26 mouse cellular contexts compared by ENCODE assay signal in genomic region chr13:58261674-58262073, GRCm38 (mm10). TPM values are rescaled to one million over a fixed set of nuclear protein-coding genes. Genes with fewer than 3 reads are reported as not detected.
A peak's percentile ranks its signal among the peaks of the same experiment; 100 is the strongest.
DNase-seq lines count a peak whose midpoint lies in the region; ATAC-seq lines count a peak whose summit lies in the region.
"Had no signal": no experiment of that assay in that cellular context is flagged by ENCODE, and none has a peak within 500 bp of the region (broad histone marks: within the 10 kb centered on the region; RNA-seq: fewer than 3 reads in every experiment).

No protein-coding gene starts in this region.

- H3K36me3 ChIP-seq in heart, embryonic 11.5 days (ENCODE audit: control insufficient read depth, insufficient read depth, low read length): 0 out of 2 replicates have a peak, but pooled peaks cover 3% of the 10 kb centered on the region
- peaks cover 7% of the 10 kb centered on the region for H3K36me3 ChIP-seq in heart, embryonic 16.5 days (ENCODE audit: control insufficient read depth, insufficient read depth)

- peak; percentile 7 for DNase-seq in adrenal gland, adult 2 months
- no peak for DNase-seq in adrenal gland, postnatal 4 days (ENCODE audit: low spot score in 2 of 2)
- DNase-seq in heart, adult 8-10 months (ENCODE audit: low spot score): no peak
- DNase-seq in heart, adult 18-20 months: no peak
- DNase-seq in testis, postnatal 14 days (ENCODE audit: low spot score): peak; percentile 2
- DNase-seq: adrenal gland, postnatal 10 days; cerebellum, adult 11-12 months; cerebellum, adult 8-10 months; cerebellum, postnatal 10 days; cerebellum, postnatal 36 days; gastrocnemius, postnatal 10 days; gastrocnemius, postnatal 36 days; heart, postnatal 4 days; kidney, adult 18-20 months; kidney, adult 9 months had no signal

- 76% methylated on average over 4 of the region's 4 CpGs for WGBS in heart, embryonic 11.5 days (ENCODE audit: insufficient replicate concordance)
- WGBS in heart, embryonic 16.5 days: 62% methylated on average over 4 of the region's 4 CpGs

- ATAC-seq in heart, embryonic 11.5 days (replicated peaks; ENCODE audit: insufficient number of reproducible peaks, low FRiP score, low TSS enrichment): no peak
- ATAC-seq in heart, embryonic 16.5 days (replicated peaks; ENCODE audit: extremely low read depth, insufficient read depth, low FRiP score): no peak
- ATAC-seq: CD4-positive, CD25-positive, alpha-beta regulatory T cell, adult 4 months; forebrain, embryonic 13.5 days; forebrain, embryonic 16.5 days; hindbrain, postnatal 0 days; inflammation-experienced regulatory T-cells, adult 6 months; intestine, embryonic 16.5 days had no signal

- H3K9ac ChIP-seq in heart, embryonic 11.5 days (ENCODE audit: low read depth, low read length): no peak overlapping the region
- peak overlapping the region; percentile 9; the same call in 1 of the 2 replicates for H3K9ac ChIP-seq in heart, embryonic 16.5 days (ENCODE audit: low read length)
- H3K9ac ChIP-seq: forebrain, embryonic 13.5 days; heart, embryonic 15.5 days; hindbrain, embryonic 14.5 days had no signal

- H3K9me3 ChIP-seq in heart, embryonic 11.5 days (replicated peaks; ENCODE audit: control insufficient read depth, low read length): no peaks in the 10 kb centered on the region
- no peaks in the 10 kb centered on the region for H3K9me3 ChIP-seq in heart, embryonic 16.5 days (replicated peaks; ENCODE audit: control insufficient read depth, low read length)
- H3K9me3 ChIP-seq: forebrain, embryonic 10.5 days; forebrain, embryonic 13.5 days; heart, embryonic 15.5 days had no signal

- peak overlapping the region; percentile 1; the same call in 1 of the 2 replicates for H3K27ac ChIP-seq in heart, embryonic 11.5 days (ENCODE audit: low read depth, low read length)
- H3K27ac ChIP-seq in heart, embryonic 16.5 days (ENCODE audit: low read length): no peak overlapping the region
- H3K27ac ChIP-seq: forebrain, embryonic 10.5 days; forebrain, embryonic 13.5 days; heart, embryonic 15.5 days; hindbrain, embryonic 14.5 days; hindbrain, postnatal 0 days had no signal

- H3K4me3 ChIP-seq in heart, embryonic 11.5 days (ENCODE audit: low read depth, low read length): no peak overlapping the region
- H3K4me3 ChIP-seq in heart, embryonic 16.5 days (ENCODE audit: low read length): no peak overlapping the region
- H3K4me3 ChIP-seq: forebrain, embryonic 10.5 days; forebrain, embryonic 13.5 days; heart, embryonic 15.5 days had no signal

- H3K4me1 ChIP-seq in heart, embryonic 11.5 days (ENCODE audit: control insufficient read depth, insufficient read depth, low read length): no peaks in the 10 kb centered on the region
- H3K4me1 ChIP-seq in heart, embryonic 16.5 days (ENCODE audit: control insufficient read depth, insufficient read depth, low read length): no peaks in the 10 kb centered on the region
- H3K4me1 ChIP-seq: forebrain, embryonic 10.5 days; forebrain, embryonic 13.5 days; heart, embryonic 15.5 days had no signal

- H3K4me2 ChIP-seq in heart, embryonic 11.5 days: no peak overlapping the region
- no peak overlapping the region for H3K4me2 ChIP-seq in heart, embryonic 16.5 days (ENCODE audit: low read depth, low read length)
- H3K4me2 ChIP-seq: forebrain, embryonic 13.5 days; heart, embryonic 15.5 days; hindbrain, embryonic 14.5 days had no signal

- no peaks in the 10 kb centered on the region for H3K27me3 ChIP-seq in heart, embryonic 11.5 days (ENCODE audit: control insufficient read depth, insufficient read depth, low read length)
- H3K27me3 ChIP-seq in heart, embryonic 16.5 days (ENCODE audit: control insufficient read depth, insufficient read depth, low read length): no peaks in the 10 kb centered on the region
- H3K27me3 ChIP-seq: forebrain, embryonic 13.5 days; heart, embryonic 15.5 days had no signal

RNA-seq across cellular contexts. Expression of gene Gkap1, which starts 13.8 kb away (rescaled TPM):
- total RNA-seq in adrenal gland, adult 2 months (2021): 10 to 100 TPM; 48.1 to 53.5 TPM
- 12.1 and 20.3 TPM in 2 replicates for polyA plus RNA-seq in adrenal gland, adult 2 months (2012; rRNA removed)
- 10 to 100 TPM; 47.2 to 49.7 TPM for total RNA-seq in adrenal gland, postnatal 4 days (2021)
- 22.7 TPM in 2 replicates for polyA plus RNA-seq in heart, embryonic 11.5 days (2014; fragmentation: Nextera tagmentation; extraction: Ambion mirVana)
- total RNA-seq in heart, adult 8-10 months (2022): 10 to 100 TPM; 18.4 to 28.5 (median 22.0) TPM
- polyA plus RNA-seq in heart, embryonic 16.5 days (2015; fragmentation: Nextera tagmentation; extraction: Ambion mirVana): 17.0 and 18.9 TPM in 2 replicates
- total RNA-seq in heart, adult 18-20 months (2021): 10 to 100 TPM; 22.9 to 28.5 TPM

RNA-seq across cellular contexts. Expression of gene Ubqln1, which starts 46.2 kb away (rescaled TPM):
- total RNA-seq in adrenal gland, adult 2 months (2021): 100 to 1,000 TPM; 112 to 159 TPM
- polyA plus RNA-seq in adrenal gland, adult 2 months (2012; rRNA removed): 164 and 166 TPM in 2 replicates
- 10 to 100 TPM; 91.1 to 93.4 TPM for total RNA-seq in adrenal gland, postnatal 4 days (2021)
- polyA plus RNA-seq in heart, embryonic 11.5 days (2014; fragmentation: Nextera tagmentation; extraction: Ambion mirVana): 71.6 and 91.5 TPM in 2 replicates
- 10 to 100 TPM; 46.8 to 51.6 (median 48.3) TPM for total RNA-seq in heart, adult 8-10 months (2022)
- 71.4 and 71.8 TPM in 2 replicates for polyA plus RNA-seq in heart, embryonic 16.5 days (2015; fragmentation: Nextera tagmentation; extraction: Ambion mirVana)
- 10 to 100 TPM; 52.6 to 56.0 TPM for total RNA-seq in heart, adult 18-20 months (2021)

Comparison
In these comparisons a context has a peak if more than half of its experiments do, and no peak if none do; other contexts are left out.
1. DNase-seq: peak in adrenal gland, adult 2 months (single experiment) and testis, postnatal 14 days (single experiment); none in adrenal gland, postnatal 4 days (0 of 2), heart, adult 8-10 months (single experiment) and heart, adult 18-20 months (0 of 2).